Mouse (Mus musculus): ENCODE results near the gene Iqcc. TPM values are rescaled to one million over a fixed set of nuclear protein-coding genes. Genes with fewer than 3 reads are reported as not detected.
A peak's percentile ranks its signal among the peaks of the same experiment; 100 is the strongest.

Gene Iqcc
- polyA plus RNA-seq, 1 experiment from 2014 or later, result 28.5 TPM

DNA sequence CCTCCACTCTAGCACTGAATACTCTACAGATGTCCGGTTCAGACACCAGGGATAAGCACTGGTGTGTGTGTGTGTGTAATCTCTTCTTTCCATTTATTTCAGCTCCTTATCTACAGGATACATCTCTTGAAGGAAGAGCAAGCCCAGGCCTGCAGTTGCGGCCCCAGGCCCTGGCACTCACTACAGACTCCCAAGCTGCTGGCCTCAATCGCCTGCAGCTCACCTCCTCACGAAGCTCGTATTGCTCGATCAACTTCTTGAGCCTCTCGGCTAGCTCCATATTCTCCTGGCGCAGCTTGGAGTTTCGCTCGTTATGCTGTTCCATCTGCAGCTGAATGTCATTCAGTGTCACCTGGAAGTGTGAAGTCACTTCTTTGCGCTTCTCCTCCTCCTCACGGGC lies 13.0 kb upstream of the Iqcc start:
- H3K4me3 ChIP-seq, result no peak overlapping the region
- H3K27me3 ChIP-seq (replicated peaks; ENCODE audit: low read depth, poor library complexity, severe bottlenecking), result no peaks in the 10 kb centered on the region
- 94% methylated on average over 12 of the region's 12 CpGs for WGBS
- no peaks in the 10 kb centered on the region for H3K4me1 ChIP-seq
- no peak for DNase-seq (ENCODE audit: low spot score)
- no peak overlapping the region for H3K27ac ChIP-seq (replicated peaks)
- H3K9me3 ChIP-seq, result no peaks in the 10 kb centered on the region
- peaks cover 100% of the 10 kb centered on the region for H3K36me3 ChIP-seq (replicated peaks)

DNA sequence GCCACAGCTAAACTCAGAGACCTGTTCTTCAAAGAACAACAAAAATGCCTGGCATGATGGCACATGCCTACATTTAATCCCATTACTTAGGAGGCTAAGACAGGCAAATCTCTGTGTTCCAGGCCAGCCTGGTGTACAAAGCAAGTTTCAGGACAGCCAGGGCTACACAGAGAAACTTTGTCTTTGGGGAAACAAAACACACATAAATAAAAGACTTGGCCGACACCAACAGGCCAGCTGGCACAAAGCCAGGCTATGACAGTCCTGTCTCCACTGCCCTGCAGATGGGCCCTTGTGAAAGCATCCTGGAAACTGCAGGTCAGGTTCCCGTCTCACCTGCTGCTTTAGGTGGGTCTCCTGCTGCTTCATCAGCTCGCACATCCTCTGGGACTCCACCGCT lies 12.0 kb upstream of the Iqcc start:
- Histone ChIP-seq H3K27me3 (replicated peaks; ENCODE audit: low read depth, poor library complexity, severe bottlenecking) (no peaks in the 10 kb centered on the region), H3K27ac (replicated peaks) (no peak overlapping the region), H3K4me1 (no peaks in the 10 kb centered on the region; the same call in 1 of the 2 replicates), H3K36me3 (replicated peaks) (peaks cover 100% of the 10 kb centered on the region), H3K9me3 (no peaks in the 10 kb centered on the region), H3K4me3 (no peak overlapping the region)
- 91% methylated on average over 4 of the region's 4 CpGs for WGBS
- no peak for DNase-seq (ENCODE audit: low spot score)

DNA sequence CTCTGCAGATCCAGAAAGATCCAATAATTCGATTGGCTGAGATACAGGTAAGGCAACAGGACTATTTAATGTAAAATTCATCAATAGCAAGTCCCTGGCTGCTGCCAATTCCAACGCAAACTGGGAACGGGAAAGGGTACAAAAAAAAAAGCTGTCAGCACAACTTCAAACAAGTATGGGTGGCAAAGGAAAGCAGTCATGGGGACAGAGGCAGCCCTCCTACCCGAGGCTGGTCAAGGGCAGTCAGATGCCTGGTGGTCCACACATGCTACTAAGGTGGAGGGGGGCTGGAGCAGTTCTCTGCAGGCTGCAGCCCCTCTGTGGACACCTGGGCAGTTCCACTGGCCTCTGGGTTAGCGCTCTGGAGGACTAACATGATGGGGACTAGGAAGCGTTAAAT lies 7.1 kb upstream of the Iqcc start:
- no peaks in the 10 kb centered on the region for H3K27me3 ChIP-seq (replicated peaks; ENCODE audit: low read depth, poor library complexity, severe bottlenecking)
- WGBS, result 79% methylated on average over 6 of the region's 6 CpGs
- no peak for DNase-seq (ENCODE audit: low spot score)
- H3K9me3 ChIP-seq, result no peaks in the 10 kb centered on the region
- H3K4me1 ChIP-seq, result peaks cover 36% of the 10 kb centered on the region
- no peak overlapping the region for H3K4me3 ChIP-seq
- H3K27ac ChIP-seq (replicated peaks), result no peak overlapping the region
- H3K36me3 ChIP-seq (replicated peaks), result peaks cover 58% of the 10 kb centered on the region

DNA sequence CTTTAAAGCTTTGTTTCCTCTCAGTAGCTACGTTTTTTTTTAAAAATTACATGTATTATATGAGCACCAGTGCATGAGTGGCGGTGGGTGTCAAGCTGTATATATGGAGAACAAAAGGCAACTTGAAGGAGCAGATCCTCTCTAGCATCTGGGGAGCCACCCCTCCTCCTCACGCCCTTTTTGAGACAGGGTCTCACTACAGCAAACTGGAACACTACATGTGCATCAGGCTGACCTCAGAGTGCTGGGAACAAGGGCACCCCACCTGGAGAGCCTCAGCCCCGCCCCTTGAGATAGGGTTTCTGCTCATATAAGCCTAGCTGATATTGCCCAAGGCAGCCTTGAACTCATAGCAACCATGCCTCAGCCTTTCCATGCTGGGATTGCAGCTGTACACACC lies 6.6 kb upstream of the Iqcc start:
- DNase-seq (ENCODE audit: low spot score), result no peak
- H3K4me3 ChIP-seq, result peak overlapping the region; percentile 72
- peaks cover 40% of the 10 kb centered on the region for H3K4me1 ChIP-seq
- WGBS, result 45% methylated on average over 4 of the region's 4 CpGs
- no peaks in the 10 kb centered on the region for H3K9me3 ChIP-seq
- peaks cover 58% of the 10 kb centered on the region for H3K36me3 ChIP-seq (replicated peaks)
- peak overlapping the region; percentile 86 for H3K27ac ChIP-seq (replicated peaks)
- no peaks in the 10 kb centered on the region for H3K27me3 ChIP-seq (replicated peaks; ENCODE audit: low read depth, poor library complexity, severe bottlenecking)

GRCm38 (mm10) chr4:129625029-129625370 lies 6.1 kb upstream of the Iqcc start:
- peaks cover 56% of the 10 kb centered on the region for H3K36me3 ChIP-seq (replicated peaks)
- H3K27ac ChIP-seq (replicated peaks), result peak overlapping the region; percentile 86
- WGBS, result 1% methylated on average over 6 of the region's 6 CpGs
- H3K9me3 ChIP-seq, result no peaks in the 10 kb centered on the region
- no peaks in the 10 kb centered on the region for H3K27me3 ChIP-seq (replicated peaks; ENCODE audit: low read depth, poor library complexity, severe bottlenecking)
- DNase-seq (ENCODE audit: low spot score), result peak; percentile 76
- H3K4me1 ChIP-seq, result peaks cover 40% of the 10 kb centered on the region
- H3K4me3 ChIP-seq, result peak overlapping the region; percentile 72

GRCm38 (mm10) chr4:129624281-129625028 lies 5.6 kb upstream of the Iqcc start:
- H3K4me3 ChIP-seq, result peak overlapping the region; percentile 72
- H3K9me3 ChIP-seq, result no peaks in the 10 kb centered on the region
- 1% methylated on average over 18 of the region's 18 CpGs for WGBS
- peaks cover 40% of the 10 kb centered on the region for H3K4me1 ChIP-seq
- DNase-seq (ENCODE audit: low spot score), result peak; percentile 90
- H3K27me3 ChIP-seq (replicated peaks; ENCODE audit: low read depth, poor library complexity, severe bottlenecking), result no peaks in the 10 kb centered on the region
- peak overlapping the region; percentile 86 for H3K27ac ChIP-seq (replicated peaks)
- peaks cover 50% of the 10 kb centered on the region for H3K36me3 ChIP-seq (replicated peaks)

DNA sequence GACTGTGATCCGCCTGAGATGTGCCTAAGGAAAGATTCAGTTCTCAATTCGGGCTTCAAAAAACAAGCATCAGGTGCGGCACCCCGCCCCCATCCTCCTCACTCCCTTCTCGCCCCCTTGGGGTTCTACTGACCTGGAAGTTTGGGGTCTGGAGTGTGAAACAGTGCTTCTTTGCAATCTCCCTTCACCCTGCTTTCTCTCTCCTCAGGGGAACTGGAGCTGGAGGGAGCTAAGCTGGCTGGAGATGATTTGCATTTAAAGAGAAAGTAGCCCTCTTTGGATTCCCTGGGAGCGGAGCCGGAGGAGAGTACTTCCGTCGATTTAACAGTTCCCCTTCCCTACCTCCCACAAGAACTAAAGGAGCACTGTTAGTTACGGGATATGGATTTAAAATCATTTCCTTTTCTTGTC lies 4.8 kb upstream of the Iqcc start, which contains the start of gene Ccdc28b:
Gene Ccdc28b (minus strand): TSS at position 267 of the 411 bp plus-strand sequence.
- peaks cover 42% of the 10 kb centered on the region for H3K36me3 ChIP-seq (replicated peaks)
- no peaks in the 10 kb centered on the region for H3K27me3 ChIP-seq (replicated peaks; ENCODE audit: low read depth, poor library complexity, severe bottlenecking)
- peak within 1 kb of the TSS; percentile 72 for H3K4me3 ChIP-seq
- peaks cover 46% of the 10 kb centered on the region for H3K4me1 ChIP-seq
- H3K27ac ChIP-seq (replicated peaks), result peak within 1 kb of the TSS; percentile 86
- peak; percentile 47 for DNase-seq (ENCODE audit: low spot score)
- WGBS, result under 1% methylated on average over 10 of the region's 10 CpGs
- H3K9me3 ChIP-seq, result no peaks in the 10 kb centered on the region

DNA sequence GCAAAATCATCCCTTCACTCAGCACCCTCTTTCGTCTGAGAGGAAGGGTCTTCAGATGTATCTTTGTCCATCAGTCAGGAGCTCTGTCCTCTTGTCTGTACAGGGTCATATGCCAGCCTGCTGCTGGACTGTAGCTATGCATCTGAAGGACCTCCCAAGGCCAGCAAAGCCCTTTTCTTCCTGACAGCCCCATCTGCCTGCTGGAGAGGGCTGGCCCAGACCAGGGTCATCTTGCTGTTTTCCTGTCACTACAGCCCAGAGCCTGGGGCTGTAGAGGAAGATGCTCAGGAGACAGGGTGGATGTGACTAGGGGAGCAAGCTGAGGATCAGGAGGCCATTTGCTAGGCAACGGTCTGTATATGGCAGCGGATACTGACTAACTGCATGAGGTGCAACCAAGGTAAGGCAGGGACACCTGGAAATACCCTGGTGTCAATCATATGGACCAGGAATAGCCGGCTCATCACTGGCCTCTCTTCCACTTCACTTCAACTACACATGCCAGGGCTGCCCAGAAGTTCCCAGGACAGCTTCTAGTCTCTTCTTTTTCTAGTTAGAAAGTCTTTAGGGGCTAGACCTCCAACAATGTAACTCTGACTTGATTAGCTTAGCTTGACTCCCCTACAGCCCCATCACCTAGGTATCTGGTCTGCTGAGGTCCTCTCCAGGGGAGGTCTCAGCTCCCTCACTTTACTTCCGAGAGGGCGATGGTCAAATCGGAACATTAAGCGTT lies 4.1 kb upstream of the Iqcc start:
- Histone ChIP-seq H3K36me3 (replicated peaks) (peaks cover 35% of the 10 kb centered on the region), H3K27me3 (replicated peaks; ENCODE audit: low read depth, poor library complexity, severe bottlenecking) (no peaks in the 10 kb centered on the region), H3K4me1 (peaks cover 54% of the 10 kb centered on the region), H3K4me3 (peak overlapping the region; percentile 72), H3K9me3 (no peaks in the 10 kb centered on the region), H3K27ac (replicated peaks) (peak overlapping the region; percentile 86)
- 21% methylated on average over 8 of the region's 8 CpGs for WGBS
- no peak for DNase-seq (ENCODE audit: low spot score)

GRCm38 (mm10) chr4:129622120-129622802 lies 3.4 kb upstream of the Iqcc start:
- peaks cover 31% of the 10 kb centered on the region for H3K36me3 ChIP-seq (replicated peaks)
- 79% methylated on average over 11 of the region's 11 CpGs for WGBS
- no peaks in the 10 kb centered on the region for H3K9me3 ChIP-seq
- H3K4me3 ChIP-seq, result peak overlapping the region; percentile 72
- peak overlapping the region; percentile 86; the same call in 1 of the 2 replicates for H3K27ac ChIP-seq (replicated peaks)
- no peak for DNase-seq (ENCODE audit: low spot score)
- H3K27me3 ChIP-seq (replicated peaks; ENCODE audit: low read depth, poor library complexity, severe bottlenecking), result no peaks in the 10 kb centered on the region
- peaks cover 55% of the 10 kb centered on the region for H3K4me1 ChIP-seq

- 84% methylated on average over 8 of the region's 8 CpGs for WGBS
- no peaks in the 10 kb centered on the region for H3K9me3 ChIP-seq
- peaks cover 55% of the 10 kb centered on the region for H3K4me1 ChIP-seq
- no peak for DNase-seq (ENCODE audit: low spot score)
- no peak overlapping the region for H3K4me3 ChIP-seq
- H3K27ac ChIP-seq (replicated peaks), result no peak overlapping the region
- peaks cover 31% of the 10 kb centered on the region for H3K36me3 ChIP-seq (replicated peaks)
- no peaks in the 10 kb centered on the region for H3K27me3 ChIP-seq (replicated peaks; ENCODE audit: low read depth, poor library complexity, severe bottlenecking)
These were observed 2.5 kb upstream of the Iqcc start for GRCm38 (mm10) chr4:129621283-129621841.

GRCm38 (mm10) chr4:129620419-129621282 lies 1.8 kb upstream of the Iqcc start:
- H3K4me3 ChIP-seq, result no peak overlapping the region
- H3K27ac ChIP-seq (replicated peaks), result no peak overlapping the region
- peaks cover 54% of the 10 kb centered on the region for H3K4me1 ChIP-seq
- H3K9me3 ChIP-seq, result no peaks in the 10 kb centered on the region
- no peaks in the 10 kb centered on the region for H3K27me3 ChIP-seq (replicated peaks; ENCODE audit: low read depth, poor library complexity, severe bottlenecking)
- WGBS, result 88% methylated on average over 11 of the region's 11 CpGs
- peaks cover 31% of the 10 kb centered on the region for H3K36me3 ChIP-seq (replicated peaks)
- DNase-seq (ENCODE audit: low spot score), result no peak
